Mouse (Mus musculus) retina, embryonic 14.5 days (tissue): ENCODE measurements around the gene Rpl28.

Source experiments
- DNase-seq: peaks from one replicate; pipeline ENCODE4 v3.0.0-alpha.2; 2015; ENCODE audit warnings: low spot score

Rpl28 gene

DNA sequence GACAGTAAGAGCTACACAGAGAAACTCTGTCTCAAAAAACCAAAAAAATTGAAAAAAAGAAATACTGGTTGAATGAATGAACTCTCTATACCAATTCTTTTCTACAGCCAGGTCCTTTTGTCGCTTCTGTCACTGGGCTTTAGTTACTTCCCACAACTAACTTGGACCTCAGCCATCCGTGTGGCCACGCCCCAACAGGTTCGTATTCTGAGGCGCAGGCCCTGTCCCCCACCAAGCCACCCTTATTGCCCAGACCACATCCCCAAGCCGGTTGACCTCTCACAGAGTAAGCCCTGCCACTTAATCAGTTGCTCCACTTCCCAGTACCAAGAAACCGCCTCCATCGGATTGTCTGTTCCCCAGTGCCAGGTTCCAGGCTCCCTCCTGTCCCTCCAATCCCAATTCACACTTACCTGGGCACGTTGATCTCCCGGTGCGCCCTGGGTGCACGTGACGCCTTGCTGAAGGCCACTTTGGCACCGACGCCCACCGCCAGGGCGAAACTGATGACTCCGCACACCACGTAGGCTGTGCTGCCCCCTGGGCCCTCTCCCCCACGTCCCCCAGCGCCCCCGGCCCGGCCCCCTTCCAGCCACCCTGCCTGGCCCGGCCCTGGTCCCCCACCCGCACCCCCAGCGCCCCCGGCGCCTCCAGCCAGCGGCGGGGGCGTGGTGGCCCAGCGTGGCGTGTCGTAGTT is 43.1 kb downstream of the Rpl28 start:
- no peak for DNase-seq

DNA sequence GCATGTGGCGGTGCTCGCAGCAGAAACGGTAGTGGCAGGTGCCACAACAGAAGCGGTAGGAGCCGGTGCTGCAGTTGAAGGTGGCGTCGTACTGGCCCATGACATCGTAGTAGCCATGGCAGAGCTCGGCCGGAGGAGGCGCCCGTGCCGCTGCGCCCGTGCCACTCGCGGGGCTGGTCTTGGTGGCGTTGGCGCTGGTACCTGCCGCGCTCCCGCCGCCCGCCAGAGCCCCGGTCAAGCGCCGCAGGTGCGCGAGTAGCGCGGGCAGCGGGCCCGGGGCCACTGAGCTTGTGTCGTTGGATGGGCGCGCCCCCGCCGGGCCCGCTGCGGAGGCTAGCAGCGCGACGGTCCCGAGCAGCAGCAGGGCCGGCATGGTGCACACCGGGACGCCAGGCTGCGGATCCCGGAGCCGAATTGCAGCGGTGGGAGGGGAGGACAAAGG is 43.7 kb downstream of the Rpl28 start:
- DNase-seq = peak; percentile 79

DNA sequence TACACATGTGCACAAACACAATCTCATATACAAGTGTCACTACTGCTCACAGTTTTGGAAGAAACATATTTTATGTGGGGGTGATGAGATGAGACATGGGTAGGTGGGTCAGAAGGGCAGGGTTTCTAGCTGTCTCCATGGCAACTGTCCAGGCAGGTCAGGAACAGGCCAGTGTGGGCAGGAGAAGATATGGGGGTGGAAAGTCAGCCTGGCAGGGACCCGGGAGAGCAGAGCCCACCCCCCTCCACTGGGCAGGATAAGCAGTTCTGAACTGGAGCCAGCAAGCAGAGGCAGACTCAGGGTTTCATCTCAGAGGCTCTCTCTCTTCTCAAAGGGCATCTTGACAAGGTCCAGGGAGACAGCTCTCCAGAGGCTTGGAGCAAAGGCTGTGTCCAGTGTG is 45.0 kb downstream of the Rpl28 start:
- no peak for DNase-seq

DNA sequence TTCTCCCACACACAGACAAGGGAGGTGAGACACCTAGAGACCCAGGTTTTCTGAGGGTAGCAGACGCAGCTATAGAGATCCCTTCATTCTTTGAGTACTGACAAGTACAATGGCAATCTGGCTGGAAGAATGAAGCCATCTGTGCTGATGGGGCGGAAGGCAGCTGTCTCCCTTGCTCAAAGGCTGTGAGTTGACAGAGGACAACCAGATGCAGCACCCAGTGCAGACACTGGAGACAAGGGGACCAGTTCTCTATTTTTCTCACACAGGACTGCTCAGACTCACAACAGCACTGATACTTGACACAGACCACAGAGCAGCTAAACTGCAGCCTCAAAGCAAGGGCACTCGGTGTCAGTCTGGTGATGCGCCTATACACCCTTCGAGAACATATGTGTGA is 49.4 kb downstream of the Rpl28 start:
- DNase-seq = peak; percentile 18

DNA sequence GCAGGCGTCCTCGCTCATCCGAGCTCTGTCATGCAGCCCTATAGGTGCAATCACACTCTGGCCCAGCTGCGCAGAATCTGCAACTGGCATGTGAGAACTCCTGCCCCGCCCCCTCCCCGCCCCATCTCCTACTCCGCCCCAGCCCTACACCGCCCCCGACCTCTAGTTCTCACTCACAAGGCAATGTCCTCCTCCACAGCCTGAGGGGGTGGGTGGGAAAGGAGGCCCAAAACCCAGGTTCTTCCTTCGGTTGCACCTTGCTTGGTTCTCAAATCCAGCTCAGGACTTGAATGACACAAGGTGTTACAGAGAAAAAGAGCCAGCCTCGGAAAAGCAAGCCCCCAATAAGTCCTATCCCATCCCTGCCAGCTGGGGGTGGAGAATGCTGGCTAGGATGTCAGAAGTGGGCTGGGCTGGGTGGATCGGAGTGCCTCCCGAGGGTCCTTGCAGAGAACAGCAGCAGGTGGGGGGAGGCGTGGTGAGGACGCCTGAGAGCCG is 50.0 kb downstream of the Rpl28 start:
- DNase-seq = peak; percentile 52

DNA sequence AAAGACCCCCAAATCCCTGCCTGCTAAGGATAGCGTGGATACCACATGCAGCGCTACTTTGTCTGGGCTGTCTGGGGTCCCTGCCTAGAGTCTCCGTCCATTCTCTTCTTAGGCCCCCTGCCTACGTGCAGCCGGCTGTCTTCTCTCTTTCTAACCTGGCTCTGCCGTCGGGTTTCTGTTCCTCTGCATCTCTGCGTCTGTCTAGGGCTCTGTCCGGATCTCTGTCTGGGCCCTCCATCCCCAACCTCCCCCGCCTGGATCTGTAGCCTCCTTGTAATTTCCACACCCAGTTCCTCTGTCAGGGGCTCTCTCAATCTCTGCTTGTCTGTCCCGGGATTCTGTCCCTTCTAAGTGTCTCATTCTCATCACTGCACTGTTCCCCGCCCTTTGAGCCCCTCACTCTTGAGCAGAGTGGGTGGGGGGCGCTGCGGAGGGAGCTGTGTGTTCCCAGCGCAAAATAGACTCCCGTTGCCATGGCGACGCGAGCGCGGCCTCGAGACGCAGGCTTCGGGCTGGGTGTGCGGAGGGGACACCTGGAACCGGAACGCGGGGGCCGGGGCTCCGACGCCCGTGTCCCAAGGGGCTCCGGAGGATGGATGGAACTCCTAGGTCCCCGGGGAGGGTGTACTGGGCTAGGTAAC is 51.0 kb downstream of the Rpl28 start:
- DNase-seq = peak; percentile 67

DNA sequence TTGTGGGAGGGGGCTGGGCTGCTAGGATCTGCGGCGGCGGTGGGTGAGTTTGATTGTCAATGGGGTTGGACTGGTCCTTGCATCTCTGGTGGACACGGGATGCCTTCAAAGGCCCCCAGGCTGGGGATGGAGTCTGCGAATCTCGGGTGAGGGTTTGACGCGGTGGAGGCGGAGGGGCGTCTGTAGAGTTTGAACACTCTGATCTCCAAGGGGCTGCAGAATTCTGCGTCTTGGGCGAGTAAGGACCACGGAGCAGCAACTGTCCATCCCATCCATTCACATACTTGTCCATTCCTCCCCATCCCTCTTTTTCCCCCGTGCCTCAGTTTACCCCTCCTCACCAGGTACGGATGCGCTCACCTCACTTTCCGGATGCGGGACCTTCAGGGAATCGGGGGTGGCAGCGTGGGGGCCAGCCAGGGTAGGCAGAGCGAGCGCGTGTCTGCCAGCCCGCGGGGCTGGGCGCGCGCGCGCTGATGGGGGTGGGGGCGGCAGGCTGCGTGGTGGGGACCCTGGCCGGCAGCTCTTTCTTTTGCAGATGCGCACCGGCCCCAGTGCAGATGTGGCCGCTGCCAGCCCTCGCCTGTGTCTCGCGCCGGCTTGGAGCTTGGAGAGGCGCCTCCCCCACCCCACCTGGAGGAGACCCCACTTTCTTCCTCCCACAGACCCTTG is 51.7 kb downstream of the Rpl28 start, which contains the start of gene Shisa7:
Gene Shisa7 (minus strand): TSS at position 452 of the 672 bp plus-strand sequence.
- peak; percentile 11 for DNase-seq
